Mouse (Mus musculus) CH12.LX (cell line): ENCODE measurements at regions not wholly inside any gene's neighbourhood (a gene's known extent, or its start where the extent isn't known, plus 50 kb on each side); places are given as distances from the start of the nearest gene placed in this dataset.

Source experiments
- DNase-seq: peaks from one replicate; pipeline ENCODE4 v3.0.0-alpha.2; 2013; ENCODE audit errors: extremely low read depth
- H3K27ac ChIP-seq: 2 replicates; pipeline ENCODE4 v1.5.1; 2012; ENCODE audit warnings: low read depth, mild to moderate bottlenecking, control low read depth, moderate library complexity; ENCODE audit not compliant: insufficient read depth
- H3K27me3 ChIP-seq: replicated peaks from 2 replicates; pipeline ENCODE3; 2012; ENCODE audit warnings: inconsistent platforms
- H3K36me3 ChIP-seq, 2 experiments: replicated peaks in 1 of 2; 2 replicates each; pipeline versions ENCODE3 to v1.6.1; 2012; ENCODE audit warnings: inconsistent platforms in 1 of 2, low read length in 1 of 2, mild to moderate bottlenecking in 1 of 2, mixed read lengths in 1 of 2, moderate library complexity in 1 of 2; ENCODE audit not compliant: control insufficient read depth in 1 of 2, insufficient read depth in 1 of 2
- H3K4me1 ChIP-seq, 2 experiments: 2 replicates each; pipeline ENCODE4 v1.6.1; 2012; ENCODE audit warnings: inconsistent platforms in 1 of 2, moderate library complexity in 1 of 2; ENCODE audit not compliant: insufficient read depth in 2 of 2, control insufficient read depth in 1 of 2
- H3K4me2 ChIP-seq: 2 replicates; pipeline ENCODE4 v1.6.1; 2012; ENCODE audit warnings: low read depth, mild to moderate bottlenecking, control low read depth; ENCODE audit not compliant: poor library complexity, insufficient read depth, severe bottlenecking
- H3K4me3 ChIP-seq, 3 experiments: fragments of 150-350 bp in 1 of 3; sonication (generic) in 1 of 3; replicated peaks in 1 of 3; 2 replicates each; pipeline versions ENCODE3 to v1.5.1; 2011 to 2012; ENCODE audit warnings: low read depth in 2 of 3, low read length in 2 of 3, mild to moderate bottlenecking in 2 of 3, moderate library complexity in 2 of 3, control low read depth in 1 of 3, improper control_type of control experiment in 1 of 3, inconsistent platforms in 1 of 3, mixed read lengths in 1 of 3; ENCODE audit not compliant: poor library complexity in 1 of 3
- H3K79me2 ChIP-seq: replicated peaks from 2 replicates; pipeline ENCODE4 v1.6.1; 2012; ENCODE audit warnings: mild to moderate bottlenecking, moderate library complexity; ENCODE audit not compliant: control insufficient read depth, poor library complexity, insufficient read depth, severe bottlenecking; ENCODE audit errors: extremely low read depth
- H3K9ac ChIP-seq: 2 replicates; pipeline ENCODE4 v1.6.1; 2012; ENCODE audit warnings: low read depth, mild to moderate bottlenecking, control low read depth, moderate library complexity; ENCODE audit not compliant: insufficient read depth
- H3K9me3 ChIP-seq: replicated peaks from 2 replicates; pipeline ENCODE3; 2012; ENCODE audit warnings: low read length, inconsistent platforms, mixed read lengths
- BHLHE40 ChIP-seq: IDR thresholded peaks from 2 replicates; pipeline ENCODE4 v1.6.1; 2011; ENCODE audit warnings: mild to moderate bottlenecking, low read depth, low read length, improper control_type of control experiment
- CHD1 ChIP-seq: IDR thresholded peaks from 2 replicates; pipeline ENCODE4 v1.6.1; 2012; ENCODE audit warnings: low read depth, low read length, improper control_type of control experiment, inconsistent platforms
- CTCF ChIP-seq, 2 experiments: IDR thresholded peaks in 1 of 2; conservative IDR thresholded peaks in 1 of 2; 2 replicates each; pipeline ENCODE4 v1.5.1; 2011 to 2012; ENCODE audit warnings: low read depth in 2 of 2, low read length in 2 of 2, improper control_type of control experiment in 1 of 2, inconsistent platforms in 1 of 2, mild to moderate bottlenecking in 1 of 2, moderate library complexity in 1 of 2
- EP300 ChIP-seq: IDR thresholded peaks from 2 replicates; pipeline ENCODE4 v1.6.1; 2011; ENCODE audit warnings: low read length, improper control_type of control experiment
- ETS1 ChIP-seq: conservative IDR thresholded peaks from 2 replicates; pipeline ENCODE4 v1.6.1; 2012; ENCODE audit warnings: low read depth, mild to moderate bottlenecking, inconsistent platforms, low read length, improper control_type of control experiment, moderate library complexity
- IRF4 ChIP-seq: IDR thresholded peaks from 2 replicates; pipeline ENCODE4 v1.6.1; 2014; ENCODE audit warnings: low read depth, mild to moderate bottlenecking, inconsistent platforms, low read length, improper control_type of control experiment
- JUND ChIP-seq: conservative IDR thresholded peaks from 2 replicates; pipeline ENCODE4 v1.6.1; 2011; ENCODE audit warnings: low read depth, low read length, improper control_type of control experiment
- MAX ChIP-seq: IDR thresholded peaks from 2 replicates; pipeline ENCODE4 v1.6.1; 2011; ENCODE audit warnings: low read length, improper control_type of control experiment
- MAZ ChIP-seq: IDR thresholded peaks from 2 replicates; pipeline ENCODE4 v1.6.1; 2012; ENCODE audit warnings: low read depth, mild to moderate bottlenecking, inconsistent platforms, low read length, improper control_type of control experiment, moderate library complexity
- MEF2A ChIP-seq: IDR thresholded peaks from 2 replicates; pipeline ENCODE4 v1.6.1; 2014; ENCODE audit warnings: low read depth, mild to moderate bottlenecking, inconsistent platforms, low read length, improper control_type of control experiment, borderline replicate concordance
- MYC ChIP-seq: IDR thresholded peaks from 2 replicates; pipeline ENCODE4 v1.6.1; 2011; ENCODE audit warnings: low read depth, mild to moderate bottlenecking, improper control_type of control experiment, low read length
- PAX5 ChIP-seq: IDR thresholded peaks from 2 replicates; pipeline ENCODE4 v1.6.1; 2012; ENCODE audit warnings: low read length, inconsistent platforms, mixed read lengths
- POLR2AphosphoS2 ChIP-seq: IDR thresholded peaks from 2 replicates; pipeline ENCODE4 v1.6.1; 2011; ENCODE audit warnings: low read depth, low read length, improper control_type of control experiment
- RAD21 ChIP-seq: IDR thresholded peaks from 2 replicates; pipeline ENCODE4 v1.6.1; 2011; ENCODE audit warnings: low read depth, mild to moderate bottlenecking, low read length, improper control_type of control experiment, moderate library complexity
- RCOR1 ChIP-seq: conservative IDR thresholded peaks from 2 replicates; pipeline ENCODE4 v1.6.1; 2012; ENCODE audit warnings: low read depth, mild to moderate bottlenecking, inconsistent platforms, low read length, improper control_type of control experiment
- TBP ChIP-seq: conservative IDR thresholded peaks from 2 replicates; pipeline ENCODE4 v1.6.1; 2011; ENCODE audit warnings: low read depth, low read length, improper control_type of control experiment
- TCF12 ChIP-seq: IDR thresholded peaks from 2 replicates; pipeline ENCODE4 v1.6.1; 2014; ENCODE audit warnings: low read depth, mild to moderate bottlenecking, inconsistent platforms, low read length, improper control_type of control experiment
- USF2 ChIP-seq: conservative IDR thresholded peaks from 2 replicates; pipeline ENCODE4 v1.6.1; 2011; ENCODE audit warnings: low read depth, low read length, improper control_type of control experiment
- ZKSCAN1 ChIP-seq: IDR thresholded peaks from 2 replicates; pipeline ENCODE4 v1.6.1; 2012; ENCODE audit warnings: low read depth, inconsistent platforms, low read length, improper control_type of control experiment, borderline replicate concordance
- ZMIZ1 ChIP-seq: IDR thresholded peaks from 2 replicates; pipeline ENCODE4 v1.6.1; 2012; ENCODE audit warnings: low read depth, mild to moderate bottlenecking, inconsistent platforms, low read length, improper control_type of control experiment
- ZNF384 ChIP-seq: IDR thresholded peaks from 2 replicates; pipeline ENCODE4 v1.6.1; 2012; ENCODE audit warnings: low read depth, low read length, improper control_type of control experiment, inconsistent platforms
- dilution Hi-C: fragments of 300-500 bp; cut with MboI; formaldehyde crosslinking; loops from 2 replicates; pipeline ENCODE4 v1.14.3; 2020; ENCODE audit warnings: low sequenced_read_pairs; ENCODE audit not compliant: extremely low pct_unique_long_range_greater_than_20kb, extremely low pct_ligation_motif_present
- in situ Hi-C: fragments of 300-500 bp; cut with MboI; formaldehyde crosslinking; loops from 3 replicates; pipeline ENCODE4 v1.14.3; 2019; ENCODE audit warnings: low sequenced_read_pairs, low pct_ligation_motif_present, low pct_unique_long_range_greater_than_20kb, mixed read lengths

DNA sequence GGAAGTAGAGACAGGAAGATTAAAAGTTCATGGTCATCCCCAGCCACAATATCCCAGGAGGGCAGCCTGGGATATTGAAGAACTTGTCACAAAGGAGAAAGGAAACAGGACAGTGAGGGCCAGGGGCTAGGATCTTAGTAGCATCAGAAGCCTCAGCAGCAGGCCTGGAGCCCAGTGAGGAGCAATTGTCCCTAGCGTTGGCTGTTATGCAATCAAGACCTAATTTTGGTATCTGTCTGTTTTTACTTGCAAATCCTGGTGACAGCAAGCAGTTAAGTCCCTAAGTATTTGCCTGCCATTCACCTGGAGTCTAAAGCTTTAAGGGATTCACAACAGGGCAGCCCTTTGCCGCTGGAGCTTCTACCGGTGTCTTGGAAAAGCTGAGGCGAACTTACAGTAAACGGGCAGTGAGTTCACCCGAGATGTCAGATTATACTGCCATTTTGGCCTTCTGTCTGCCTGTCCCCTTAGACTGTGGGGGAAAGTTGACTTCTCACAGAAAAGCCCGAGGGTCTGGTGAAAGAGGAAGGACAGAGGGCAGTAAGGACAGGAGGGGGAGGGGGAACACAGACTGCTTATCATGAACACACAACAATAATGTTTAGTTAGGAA is 413.6 kb downstream of the Prss52 start:
- H3K36me3 ChIP-seq, result no peaks in the 10 kb centered on the region
- dilution Hi-C loops, result no loop called here

DNA sequence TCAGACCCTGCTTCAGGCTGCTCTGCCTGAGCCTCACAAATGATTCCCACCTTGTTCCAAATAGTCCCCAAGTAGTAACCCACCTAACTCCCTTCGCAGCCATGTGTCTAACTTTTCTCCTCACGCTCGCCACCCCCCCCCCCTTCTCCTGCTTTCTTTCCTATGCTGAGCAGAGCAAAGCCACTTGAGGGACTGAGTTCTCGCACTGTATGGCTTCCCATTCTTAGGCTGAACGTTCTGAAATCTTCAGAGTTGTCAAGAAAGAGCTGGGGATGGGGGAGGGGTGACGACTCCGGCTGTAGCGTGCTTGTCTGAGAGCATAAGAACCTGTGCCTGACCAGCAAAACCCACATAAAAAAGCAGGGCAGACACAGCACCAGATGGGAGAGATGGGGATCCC is 420.6 kb downstream of the Prss52 start:
- no peaks in the 10 kb centered on the region for H3K9me3 ChIP-seq
- H3K27ac ChIP-seq, result no peak overlapping the region
- H3K27me3 ChIP-seq, result no peaks in the 10 kb centered on the region
- H3K4me3 ChIP-seq, result no peak overlapping the region
- no peaks in the 10 kb centered on the region for H3K36me3 ChIP-seq
- no peak for DNase-seq
- dilution Hi-C loops, result no loop called here
- no peaks in the 10 kb centered on the region for H3K79me2 ChIP-seq
- in situ Hi-C loops, result no loop called here
- no peak for TF ChIP-seq ZKSCAN1
- TF ChIP-seq CHD1, result no peak
- TF ChIP-seq USF2, result no peak
- no peak for TF ChIP-seq IRF4
- no peak for TF ChIP-seq ZMIZ1
- TF ChIP-seq MAX, result no peak
- TF ChIP-seq TCF12, result no peak
- no peak for TF ChIP-seq JUND
- H3K9ac ChIP-seq, result no peak overlapping the region
- H3K4me2 ChIP-seq, result no peak overlapping the region
- H3K4me1 ChIP-seq, result peaks cover 4 to 13% of the 10 kb centered on the region in 2 experiments; a peak in 3 of 4 replicates

More for the DNA sequence above, 413.6 kb downstream of the Prss52 start:
- TF ChIP-seq TCF12 (no peak), JUND (no peak), POLR2AphosphoS2 (no peak), IRF4 (0 out of 2 replicates have a peak, but pooled peaks have one; percentile 21), MEF2A (peak; percentile 82; the same call in 1 of the 2 replicates), EP300 (peak; percentile 31; the same call in 1 of the 2 replicates), TBP (no peak), MAZ (no peak), RAD21 (no peak), RCOR1 (no peak), ZNF384 (no peak), BHLHE40 (no peak), CTCF (conservative IDR thresholded peaks at IDR 0.05 in 1 of 2, IDR thresholded peaks at IDR 0.05 in 1 of 2; ENCODE audit: low read depth in 2 of 2, low read length in 2 of 2) (no peak), ETS1 (no peak), CHD1 (no peak), MYC (no peak), PAX5 (no peak)
- peak overlapping the region; percentile 17; the same call in 1 of the 2 replicates for H3K4me2 ChIP-seq
- peaks cover 7 to 30% of the 10 kb centered on the region in 2 experiments for H3K4me1 ChIP-seq
- H3K9ac ChIP-seq, result no peak overlapping the region
- no peak overlapping the region for H3K27ac ChIP-seq
- H3K9me3 ChIP-seq, result peaks cover 4% of the 10 kb centered on the region
- H3K4me3 ChIP-seq, result no peak overlapping the region
- in situ Hi-C loops, result no loop called here
- no peaks in the 10 kb centered on the region for H3K79me2 ChIP-seq
- no peaks in the 10 kb centered on the region for H3K27me3 ChIP-seq
- peak; percentile 40 for DNase-seq
